Mouse (Mus musculus) kidney, adult 9 months (tissue): Measurements from ENCODE around the gene Tmem182.

Source experiments
- DNase-seq: peaks from one replicate; pipeline ENCODE4 v3.0.0; 2022

The Tmem182 gene

GRCm38 (mm10) chr1:40867651-40868050, 62.2 kb downstream of the Tmem182 start:
- DNase-seq, result no peak

DNA sequence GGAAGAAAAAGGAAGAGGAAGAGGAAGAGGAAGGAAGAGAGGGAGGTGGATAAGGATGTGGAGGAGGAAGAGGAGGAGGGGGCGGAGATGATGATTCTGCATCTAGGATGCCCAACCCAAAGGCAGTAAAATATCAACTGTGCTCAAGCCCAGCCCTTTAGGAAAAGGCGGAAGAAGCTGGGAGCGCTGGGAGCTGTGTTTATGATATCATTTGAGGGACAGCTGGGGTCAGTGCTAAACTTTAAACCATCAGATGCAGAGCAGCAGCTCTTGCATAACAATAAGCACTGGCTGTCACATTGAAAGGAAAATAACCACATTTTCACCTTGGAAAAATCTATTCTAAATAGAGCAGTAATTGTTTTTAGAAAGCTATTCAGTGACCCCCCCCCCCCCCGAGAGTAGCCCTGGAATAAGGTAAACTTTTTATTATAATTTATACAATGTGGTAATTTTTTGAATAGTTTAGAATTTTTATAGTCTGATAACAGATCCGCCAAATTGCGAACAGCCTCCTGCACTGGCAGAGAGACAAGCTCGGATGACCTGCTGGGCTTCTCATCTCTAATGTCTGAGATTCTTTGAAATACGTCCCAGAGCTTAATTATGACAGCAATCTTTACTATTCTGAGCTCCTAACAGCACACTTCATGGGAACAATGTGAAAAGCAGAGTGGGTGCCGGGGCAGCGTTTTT, 68.5 kb downstream of the Tmem182 start:
- DNase-seq, result no peak

DNA sequence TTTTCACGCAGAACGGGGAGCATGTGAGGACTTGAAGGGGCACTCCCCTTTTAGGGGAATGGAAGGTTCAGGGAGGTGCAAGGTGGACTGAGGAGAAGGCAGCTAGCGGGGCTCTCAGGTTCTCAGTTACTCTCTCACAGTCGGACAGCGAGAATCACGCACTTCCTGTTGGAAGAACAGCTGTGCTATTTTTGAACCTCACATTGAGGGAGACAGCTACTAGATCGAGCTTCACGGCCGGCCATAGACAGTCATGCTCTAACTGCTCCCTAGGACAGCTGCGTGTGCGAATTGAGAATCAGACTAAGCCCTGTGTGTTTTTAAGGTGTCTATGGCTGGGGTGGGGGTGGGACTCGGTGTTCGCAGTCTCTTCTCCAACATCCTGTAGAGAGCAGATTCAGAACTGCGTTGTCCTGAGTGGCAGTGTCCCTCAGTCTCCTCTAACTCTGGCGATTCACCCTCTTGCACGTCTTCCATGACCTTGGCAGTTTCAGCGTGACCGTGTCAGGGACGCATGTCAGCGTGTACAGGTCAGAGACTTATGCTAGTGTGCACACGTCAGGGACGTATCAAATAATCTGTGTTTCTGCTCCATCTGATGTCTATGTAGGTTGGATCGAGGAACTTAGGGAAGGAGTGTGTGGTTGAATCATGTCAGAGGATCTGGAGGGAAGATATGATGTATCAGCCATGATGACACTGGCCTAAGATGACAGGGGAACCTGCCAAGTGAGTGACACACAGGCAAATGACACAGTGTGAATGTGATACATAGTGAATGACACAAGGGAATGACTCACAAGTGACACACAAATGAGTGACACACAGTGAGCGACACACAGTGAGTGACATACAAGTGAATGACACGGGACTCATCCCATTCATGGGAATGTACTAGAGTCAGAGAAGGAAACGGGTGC, 69.3 kb downstream of the Tmem182 start:
- no peak for DNase-seq

- peak; percentile 67 for DNase-seq
These were observed 73.7 kb downstream of the Tmem182 start for GRCm38 (mm10) chr1:40879051-40879450.

DNA sequence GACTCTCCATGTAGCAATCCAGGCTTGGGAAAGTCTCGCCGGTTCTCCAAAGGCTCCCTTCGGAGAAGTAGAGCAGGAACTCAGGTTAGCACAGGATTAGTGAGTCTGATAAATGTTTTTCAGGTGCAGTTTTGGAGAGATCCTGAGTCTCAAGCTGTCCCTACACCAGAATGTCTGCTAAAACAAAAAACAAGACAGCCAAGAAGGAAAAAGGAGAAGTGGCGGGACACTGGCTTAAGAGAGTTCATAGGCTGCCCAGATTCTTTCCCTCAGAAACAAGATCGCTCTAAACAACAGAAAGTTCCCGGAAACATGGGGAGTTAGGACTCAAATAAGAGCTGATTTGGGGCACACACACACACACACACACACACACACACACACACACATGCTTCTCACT, 74.1 kb downstream of the Tmem182 start:
- DNase-seq, result no peak

- DNase-seq, result no peak
These were observed 75.1 kb downstream of the Tmem182 start for GRCm38 (mm10) chr1:40880527-40880926.

DNA sequence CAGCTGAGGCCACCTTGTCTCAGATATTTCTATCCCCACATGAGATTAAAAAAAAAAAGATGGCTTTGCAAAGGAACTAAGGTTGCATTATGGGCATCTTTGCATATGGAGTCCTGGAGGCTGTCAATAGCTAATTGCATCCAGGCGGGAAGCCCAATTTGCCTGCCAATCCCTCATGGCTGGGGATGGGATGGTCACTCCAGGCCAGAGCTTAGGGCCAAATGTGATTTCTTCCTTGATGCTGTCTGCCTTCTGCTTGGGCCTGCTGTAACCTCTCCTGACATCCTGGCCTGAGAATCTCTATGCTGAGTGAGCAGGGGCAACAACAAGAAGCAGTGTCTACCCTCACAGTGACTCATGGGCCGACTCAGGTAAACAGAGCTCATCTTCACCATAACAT, 78.5 kb downstream of the Tmem182 start:
- DNase-seq, result no peak

- no peak for DNase-seq
These were observed 79.5 kb downstream of the Tmem182 start for GRCm38 (mm10) chr1:40884943-40885342.

DNA sequence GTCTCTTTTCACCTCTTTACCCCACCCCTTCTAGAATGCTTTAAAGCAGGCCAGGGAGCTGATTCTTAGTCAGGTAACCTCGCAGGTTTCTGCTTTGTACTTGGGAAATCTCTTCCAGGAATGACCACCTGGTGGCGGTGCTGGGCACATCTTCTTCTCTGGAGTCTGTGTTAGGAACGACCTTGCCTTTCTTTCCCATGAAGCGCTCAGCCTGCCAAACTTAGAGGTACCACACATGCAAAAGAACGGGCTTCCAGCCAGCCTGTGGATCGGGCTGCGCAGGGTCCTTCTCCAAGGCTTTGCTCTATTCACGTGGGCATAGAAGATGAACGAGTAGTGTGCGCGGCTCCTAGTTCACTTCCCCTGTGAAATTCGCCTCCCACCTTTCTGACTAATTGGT, 82.3 kb downstream of the Tmem182 start:
- peak; percentile 92 for DNase-seq

GRCm38 (mm10) chr1:40888396-40889040, 83.1 kb downstream of the Tmem182 start:
- DNase-seq, result peak; percentile 69

GRCm38 (mm10) chr1:40889617-40890016, 84.2 kb downstream of the Tmem182 start:
- DNase-seq, result no peak

DNA sequence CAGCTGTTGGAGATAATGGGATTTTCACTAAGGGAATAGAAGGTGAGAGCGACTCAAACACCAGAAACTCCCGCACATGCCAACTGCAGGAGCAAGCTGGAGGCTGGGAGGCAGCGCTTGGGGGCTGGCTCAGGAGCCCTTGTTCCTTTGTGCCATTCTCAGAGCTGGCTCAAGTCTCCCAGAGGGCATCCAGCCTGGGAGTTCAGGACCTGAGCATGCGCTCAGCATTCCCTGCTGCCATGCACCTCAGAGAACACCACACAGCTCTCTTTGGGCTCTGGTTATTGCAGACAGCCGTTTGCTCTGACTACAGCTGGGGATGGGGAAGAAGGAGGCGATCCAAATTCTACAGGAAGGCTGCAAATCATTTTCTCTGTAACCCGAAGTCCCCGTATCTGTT, 84.8 kb downstream of the Tmem182 start:
- DNase-seq, result peak; percentile 17

DNA sequence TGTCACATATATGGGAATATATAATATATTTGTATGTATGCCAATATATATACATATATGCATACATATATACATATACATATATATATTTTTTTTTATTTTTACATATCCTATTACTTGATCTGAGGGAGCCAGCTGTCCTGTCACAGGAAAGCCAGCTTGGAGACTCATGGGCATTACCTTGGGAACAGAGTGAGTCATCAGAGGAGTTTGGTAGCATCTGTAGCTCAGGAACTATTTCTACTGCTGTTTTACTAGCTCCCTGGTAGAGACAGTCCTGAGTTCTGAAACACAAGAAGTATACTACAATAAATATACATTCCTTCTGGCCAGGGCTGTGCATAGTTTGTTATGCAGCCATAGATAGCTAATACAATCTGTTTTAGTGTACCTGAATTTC, 98.3 kb downstream of the Tmem182 start:
- DNase-seq, result no peak
